Mouse (Mus musculus): ENCODE results near the gene Nav2.

GRCm38 (mm10) chr7:49426060-49426459, 517.5 kb downstream of the Nav2 start:
- TF ChIP-seq CTCF (IDR thresholded peaks at IDR 0.05; ENCODE audit: borderline replicate concordance, control insufficient read depth, extremely low read depth, insufficient read depth, low read length, poor library complexity) (no peak), POLR2A (IDR thresholded peaks at IDR 0.05; ENCODE audit: control insufficient read depth, extremely low read depth, insufficient read depth, low read length, poor library complexity) (no peak)
